Mouse (Mus musculus): Measurements from ENCODE around the gene Lztfl1. TPM values are rescaled to one million over a fixed set of nuclear protein-coding genes. Genes with fewer than 3 reads are reported as not detected.
"Not testable (repeated sequence)": the region's sequence is repeated elsewhere in the genome, so short reads cannot be mapped to it uniquely, and the experiment has no call there.

Gene Lztfl1
- total RNA-seq, 2 experiments from 2014 or later, result 68.6 to 77.3 TPM

GRCm38 (mm10) chr9:123695634-123696302 lies 21.7 kb downstream of the Lztfl1 start:
- DNase-seq (ENCODE audit: low spot score in 2 of 2), result peak; percentile 33 to 66
- intact Hi-C loops (cut with DNase I), result no loop called here

- intact Hi-C loops (cut with DNase I), result no loop called here
- DNase-seq (ENCODE audit: low spot score in 2 of 2), result no peak
These were observed 29.3 kb downstream of the Lztfl1 start for GRCm38 (mm10) chr9:123688227-123688626.

GRCm38 (mm10) chr9:123686206-123686605 lies 31.3 kb downstream of the Lztfl1 start:
- DNase-seq (ENCODE audit: low spot score in 2 of 2), result peak in 1 of 2 experiments; percentile 8
- intact Hi-C loops (cut with DNase I), result no loop called here

GRCm38 (mm10) chr9:123683704-123684103 lies 33.8 kb downstream of the Lztfl1 start:
- intact Hi-C loops (cut with DNase I), result no loop called here
- DNase-seq (ENCODE audit: low spot score in 2 of 2), result no peak

GRCm38 (mm10) chr9:123679198-123679597 lies 38.3 kb downstream of the Lztfl1 start:
- intact Hi-C loops (cut with DNase I), result no loop called here
- DNase-seq (ENCODE audit: low spot score in 2 of 2), result no peak

- no peak for DNase-seq (ENCODE audit: low spot score in 2 of 2)
- intact Hi-C loops (cut with DNase I), result no loop called here
These were observed 39.0 kb downstream of the Lztfl1 start, which contains the start of the genes Ccr9 and Slc6a20a for GRCm38 (mm10) chr9:123678327-123679105. Gene Ccr9 (plus strand): TSS chr9:123678439. Gene Slc6a20a (minus strand): TSS chr9:123678885.

- DNase-seq (ENCODE audit: low spot score in 2 of 2), result peak; percentile 20 to 54
- intact Hi-C loops (cut with DNase I), result loop anchor here (2.0 kb wide), 1 partner anchor 55 kb away; no protein-coding TSS in a partner anchor
These were observed 51.9 kb downstream of the Lztfl1 start for GRCm38 (mm10) chr9:123665645-123666044.

- DNase-seq (ENCODE audit: low spot score in 2 of 2); intact Hi-C loops (cut with DNase I): not testable (repeated sequence)
These were observed 57.4 kb downstream of the Lztfl1 start for GRCm38 (mm10) chr9:123659986-123660676.

- no peak for DNase-seq (ENCODE audit: low spot score in 2 of 2)
- intact Hi-C loops (cut with DNase I), result no loop called here
These were observed 58.5 kb downstream of the Lztfl1 start for GRCm38 (mm10) chr9:123658981-123659380.

GRCm38 (mm10) chr9:123657457-123657856 lies 60.0 kb downstream of the Lztfl1 start:
- no peak for DNase-seq (ENCODE audit: low spot score in 2 of 2)
- intact Hi-C loops (cut with DNase I), result no loop called here

GRCm38 (mm10) chr9:123651369-123651768 lies 66.1 kb downstream of the Lztfl1 start:
- intact Hi-C loops (cut with DNase I), result no loop called here
- DNase-seq (ENCODE audit: low spot score in 2 of 2), result no peak

- DNase-seq (ENCODE audit: low spot score in 2 of 2), result no peak
- intact Hi-C loops (cut with DNase I), result no loop called here
These were observed 67.5 kb downstream of the Lztfl1 start for GRCm38 (mm10) chr9:123649785-123650511.

Other genes starting within 250 kb of the Lztfl1 start
- gene Limd1, start 239.0 kb downstream of the Lztfl1 start, total RNA-seq (2021), result 1 to 10 TPM; 8.1 to 8.9 TPM
- gene Sacm1l, start 187.9 kb downstream of the Lztfl1 start, total RNA-seq (2021), result 10 to 100 TPM; 46.9 to 53.5 TPM
- under 1 TPM; 0.47 to 0.59 TPM for gene Slc6a20b, start 85.1 kb downstream of the Lztfl1 start, total RNA-seq (2021)
- gene Ccr9, start 39.3 kb downstream of the Lztfl1 start, total RNA-seq (2021), result under 1 TPM; 0.09 to 0.30 TPM
- 10 to 100 TPM; 20.8 TPM for gene Slc6a20a, start 38.8 kb downstream of the Lztfl1 start, total RNA-seq (2021)
- gene Cxcr6, start 88.8 kb upstream of the Lztfl1 start, total RNA-seq (2021), result not detected
- 10 to 100 TPM; 22.3 to 25.2 TPM for gene Fyco1, start 134.2 kb upstream of the Lztfl1 start, total RNA-seq (2021)
- not detected for gene Xcr1, start 144.3 kb upstream of the Lztfl1 start, total RNA-seq (2021)